Mouse (Mus musculus) CH12.LX (cell line): ENCODE data around the gene Gcnt3.

Source experiments
- CTCF ChIP-seq, 2 experiments: IDR thresholded peaks in 1 of 2; conservative IDR thresholded peaks in 1 of 2; 2 replicates each; pipeline ENCODE4 v1.5.1; 2011 to 2012; ENCODE audit warnings: low read depth in 2 of 2, low read length in 2 of 2, improper control_type of control experiment in 1 of 2, inconsistent platforms in 1 of 2, mild to moderate bottlenecking in 1 of 2, moderate library complexity in 1 of 2
- E2F4 ChIP-seq: IDR thresholded peaks from 2 replicates; pipeline ENCODE4 v1.6.1; 2011; ENCODE audit warnings: low read depth, low read length, improper control_type of control experiment; ENCODE audit not compliant: insufficient replicate concordance
- ELF1 ChIP-seq: IDR thresholded peaks from 2 replicates; pipeline ENCODE4 v1.6.1; 2014; ENCODE audit warnings: low read depth, mild to moderate bottlenecking, inconsistent platforms, low read length, improper control_type of control experiment
- EP300 ChIP-seq: IDR thresholded peaks from 2 replicates; pipeline ENCODE4 v1.6.1; 2011; ENCODE audit warnings: low read length, improper control_type of control experiment
- ETS1 ChIP-seq: conservative IDR thresholded peaks from 2 replicates; pipeline ENCODE4 v1.6.1; 2012; ENCODE audit warnings: low read depth, mild to moderate bottlenecking, inconsistent platforms, low read length, improper control_type of control experiment, moderate library complexity
- GABPA ChIP-seq: IDR thresholded peaks from 2 replicates; pipeline ENCODE4 v1.6.1; 2012; ENCODE audit warnings: low read depth, low read length, improper control_type of control experiment, inconsistent platforms; ENCODE audit not compliant: insufficient replicate concordance
- JUN ChIP-seq: IDR thresholded peaks from 2 replicates; pipeline ENCODE4 v1.6.1; 2011; ENCODE audit warnings: low read depth, mild to moderate bottlenecking, low read length, improper control_type of control experiment, moderate library complexity; ENCODE audit not compliant: insufficient read depth
- POLR2A ChIP-seq: IDR thresholded peaks from 2 replicates; pipeline ENCODE4 v1.6.1; 2011; ENCODE audit warnings: low read depth, mild to moderate bottlenecking, improper control_type of control experiment, low read length
- TBP ChIP-seq: conservative IDR thresholded peaks from 2 replicates; pipeline ENCODE4 v1.6.1; 2011; ENCODE audit warnings: low read depth, low read length, improper control_type of control experiment

- TF ChIP-seq E2F4 (no peak), CTCF (conservative IDR thresholded peaks at IDR 0.05 in 1 of 2, IDR thresholded peaks at IDR 0.05 in 1 of 2; ENCODE audit: low read depth in 2 of 2, low read length in 2 of 2) (no peak), GABPA (no peak), ETS1 (no peak), ELF1 (no peak), EP300 (no peak), POLR2A (no peak), JUN (no peak), TBP (no peak)
Observed at GRCm38 (mm10) chr9:70042935-70043334, 5.0 kb upstream of the Gcnt3 start.
